Mouse (Mus musculus) G1E (cell line): ENCODE measurements around the gene Dscam.

Experiments used
- CTCF ChIP-seq: IDR thresholded peaks from 2 replicates; pipeline ENCODE4 v1.5.1; 2012; ENCODE audit warnings: low read depth, low read length, inconsistent platforms, mixed read lengths
- GATA1 ChIP-seq: IDR thresholded peaks from 2 replicates; pipeline ENCODE4 v1.6.1; 2012; ENCODE audit warnings: borderline replicate concordance, low read length, inconsistent platforms, mixed read lengths

- TF ChIP-seq CTCF (no peak), GATA1 (no peak)
Measured at GRCm38 (mm10) chr16:97165444-97166121, 5.0 kb downstream of the Dscam start.
